Mouse (Mus musculus) myocyte (in vitro differentiated cells): Measurements from ENCODE around the gene Plau.

ENCODE experiments used
- E2F4 ChIP-seq: IDR thresholded peaks from one replicate; pipeline ENCODE4 v1.6.1; 2011; ENCODE audit warnings: mild to moderate bottlenecking, control low read depth, moderate library complexity; ENCODE audit not compliant: insufficient read depth
- MAX ChIP-seq: IDR thresholded peaks from one replicate; pipeline ENCODE4 v1.6.1; 2011; ENCODE audit warnings: low read depth, mild to moderate bottlenecking, control low read depth
- MYOG ChIP-seq, 3 experiments: IDR thresholded peaks; one replicate each; pipeline ENCODE4 v1.6.1; 2011; ENCODE audit warnings: control low read depth in 2 of 3, low read depth in 2 of 3, mild to moderate bottlenecking in 2 of 3; ENCODE audit not compliant: insufficient read length in 2 of 3, control insufficient read depth in 1 of 3, insufficient read depth in 1 of 3
- POLR2A ChIP-seq: IDR thresholded peaks from one replicate; pipeline ENCODE4 v1.6.1; 2011; ENCODE audit warnings: low read depth, mild to moderate bottlenecking, control low read depth, moderate library complexity; ENCODE audit not compliant: insufficient read length
- POLR2AphosphoS2 ChIP-seq: IDR thresholded peaks from one replicate; pipeline ENCODE4 v1.6.1; 2011; ENCODE audit warnings: low read depth, control low read depth; ENCODE audit not compliant: insufficient read length
- SRF ChIP-seq: IDR thresholded peaks from one replicate; pipeline ENCODE4 v1.6.1; 2011; ENCODE audit warnings: low read depth; ENCODE audit not compliant: control insufficient read depth, insufficient read length
- TCF3 ChIP-seq: IDR thresholded peaks from one replicate; pipeline ENCODE4 v1.6.1; 2011; ENCODE audit warnings: low read depth, control low read depth; ENCODE audit not compliant: insufficient read length
- USF1 ChIP-seq: IDR thresholded peaks from one replicate; pipeline ENCODE4 v1.6.1; 2011; ENCODE audit warnings: low read depth, mild to moderate bottlenecking, control low read depth, moderate library complexity

GRCm38 (mm10) chr14:20886266-20886665, 49.8 kb downstream of the Plau start:
- TF ChIP-seq E2F4 = no peak
- TF ChIP-seq POLR2A = no peak
- no peak for TF ChIP-seq MAX
- TF ChIP-seq TCF3 = no peak
- no peak for TF ChIP-seq SRF
- no peak for TF ChIP-seq USF1
- TF ChIP-seq POLR2AphosphoS2 = no peak
- no peak for TF ChIP-seq MYOG (IDR thresholded peaks at IDR 0.05; ENCODE audit: control insufficient read depth in 1 of 3, insufficient read depth in 1 of 3, insufficient read length in 2 of 3, low read depth in 2 of 3)
